In the genomic region with DNA sequence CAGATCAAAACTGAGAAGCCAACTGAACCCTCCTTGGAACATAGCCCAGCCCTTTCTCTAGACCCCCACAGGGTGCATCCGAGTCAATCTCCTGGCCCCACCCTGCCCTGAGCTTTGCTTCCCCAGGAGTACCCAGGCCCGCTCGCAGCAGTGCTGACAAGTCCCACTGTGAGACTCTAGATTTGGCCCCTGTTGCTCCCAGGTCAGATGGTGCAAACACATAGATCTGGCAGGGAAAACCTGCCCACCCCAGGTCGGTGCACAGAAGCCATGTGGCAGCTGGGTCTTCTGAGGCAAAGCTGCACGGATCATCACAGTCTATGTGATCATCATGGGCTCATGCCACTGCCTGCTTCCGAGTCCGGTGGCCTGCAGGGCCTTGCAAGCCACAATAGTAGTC, we compare ENCODE assay signal across 22 mouse cellular contexts. TPM values are rescaled to one million over a fixed set of nuclear protein-coding genes. Genes with fewer than 3 reads are reported as not detected.
DNase-seq lines count a peak whose midpoint lies in the region; ATAC-seq lines count a peak whose summit lies in the region.
"Had no signal": no experiment of that assay in that cellular context is flagged by ENCODE, and none has a peak within 500 bp of the region (broad histone marks: within the 10 kb centered on the region; RNA-seq: fewer than 3 reads in every experiment).

No protein-coding gene starts in this region.

- H3K4me3 ChIP-seq in hindbrain, embryonic 10.5 days: no peak overlapping the region
- H3K4me3 ChIP-seq in hindbrain, embryonic 12.5 days: no peak overlapping the region
- no peak overlapping the region for H3K4me3 ChIP-seq in midbrain, embryonic 16.5 days (ENCODE audit: low read depth, low read length)
- H3K4me3 ChIP-seq in midbrain, embryonic 13.5 days (replicated peaks): no peak overlapping the region
- H3K4me3 ChIP-seq: embryonic facial prominence, embryonic 10.5 days; embryonic facial prominence, embryonic 15.5 days; forebrain, embryonic 12.5 days; limb, embryonic 12.5 days; liver, embryonic 15.5 days; neural tube, embryonic 13.5 days had no signal

- 86% methylated on average over 7 of the region's 7 CpGs for WGBS in hindbrain, embryonic 10.5 days
- 88% methylated on average over 7 of the region's 7 CpGs for WGBS in hindbrain, embryonic 12.5 days
- 77% methylated on average over 7 of the region's 7 CpGs for WGBS in midbrain, embryonic 16.5 days
- 83% methylated on average over 7 of the region's 7 CpGs for WGBS in midbrain, embryonic 13.5 days

- ATAC-seq in hindbrain, embryonic 12.5 days (ENCODE audit: low FRiP score): no peak
- ATAC-seq in midbrain, embryonic 16.5 days: 0 out of 2 replicates have a peak, but pooled peaks have one; percentile 32
- no peak for ATAC-seq in midbrain, embryonic 13.5 days
- ATAC-seq: forebrain, postnatal 0 days; intestine, postnatal 0 days had no signal

- no peaks in the 10 kb centered on the region for H3K36me3 ChIP-seq in hindbrain, embryonic 10.5 days
- H3K36me3 ChIP-seq in hindbrain, embryonic 12.5 days: no peaks in the 10 kb centered on the region
- H3K36me3 ChIP-seq in midbrain, embryonic 16.5 days (ENCODE audit: control insufficient read depth, insufficient read depth, low read length): no peaks in the 10 kb centered on the region
- H3K36me3 ChIP-seq in midbrain, embryonic 13.5 days: no peaks in the 10 kb centered on the region
- H3K36me3 ChIP-seq: forebrain, embryonic 12.5 days; neural tube, embryonic 13.5 days had no signal

- no peaks in the 10 kb centered on the region for H3K27me3 ChIP-seq in hindbrain, embryonic 10.5 days (ENCODE audit: insufficient read depth, poor library complexity, severe bottlenecking)
- H3K27me3 ChIP-seq in hindbrain, embryonic 12.5 days: no peaks in the 10 kb centered on the region
- no peaks in the 10 kb centered on the region for H3K27me3 ChIP-seq in midbrain, embryonic 16.5 days (ENCODE audit: control insufficient read depth, insufficient read depth, low read depth, low read length)
- H3K27me3 ChIP-seq in midbrain, embryonic 13.5 days: no peaks in the 10 kb centered on the region
- H3K27me3 ChIP-seq: embryonic facial prominence, embryonic 15.5 days; forebrain, embryonic 12.5 days; limb, embryonic 12.5 days; liver, embryonic 15.5 days; neural tube, embryonic 13.5 days had no signal

- no peak overlapping the region for H3K4me2 ChIP-seq in hindbrain, embryonic 12.5 days (replicated peaks)
- no peak overlapping the region for H3K4me2 ChIP-seq in midbrain, embryonic 16.5 days (ENCODE audit: low read length)
- H3K4me2 ChIP-seq in midbrain, embryonic 13.5 days (replicated peaks): no peak overlapping the region
- H3K4me2 ChIP-seq: embryonic facial prominence, embryonic 15.5 days; forebrain, embryonic 12.5 days; limb, embryonic 12.5 days; liver, embryonic 15.5 days; lung, embryonic 14.5 days; neural tube, embryonic 13.5 days had no signal

- H3K4me1 ChIP-seq in hindbrain, embryonic 10.5 days (replicated peaks): no peaks in the 10 kb centered on the region
- no peaks in the 10 kb centered on the region for H3K4me1 ChIP-seq in hindbrain, embryonic 12.5 days
- H3K4me1 ChIP-seq in midbrain, embryonic 16.5 days (ENCODE audit: control insufficient read depth, insufficient read depth, low read length): no peaks in the 10 kb centered on the region
- no peaks in the 10 kb centered on the region for H3K4me1 ChIP-seq in midbrain, embryonic 13.5 days (replicated peaks)
- H3K4me1 ChIP-seq: embryonic facial prominence, embryonic 10.5 days; embryonic facial prominence, embryonic 15.5 days; forebrain, embryonic 12.5 days; limb, embryonic 12.5 days; neural tube, embryonic 13.5 days had no signal

- DNase-seq in cerebellum, adult 9-11 months: peak; percentile 21
- DNase-seq in cerebellum, adult 18-20 months: no peak
- DNase-seq in hindbrain, embryonic 10.5 days (ENCODE audit: low spot score): no peak
- DNase-seq in T-cell, adult 2 months (ENCODE audit: low spot score): no peak
- DNase-seq: adrenal gland, adult 8-10 months; forebrain, postnatal 0 days; heart, postnatal 14 days; kidney, postnatal 14 days; layer of hippocampus, adult 9-11 months; lung, embryonic 14.5 days; lung, postnatal 14 days; thymus, postnatal 4 days had no signal

- no peaks in the 10 kb centered on the region for H3K9me3 ChIP-seq in hindbrain, embryonic 10.5 days
- no peaks in the 10 kb centered on the region for H3K9me3 ChIP-seq in hindbrain, embryonic 12.5 days (replicated peaks)
- no peaks in the 10 kb centered on the region for H3K9me3 ChIP-seq in midbrain, embryonic 16.5 days (replicated peaks; ENCODE audit: control insufficient read depth, low read length, poor library complexity, severe bottlenecking)
- H3K9me3 ChIP-seq in midbrain, embryonic 13.5 days: no peaks in the 10 kb centered on the region
- H3K9me3 ChIP-seq: embryonic facial prominence, embryonic 10.5 days; embryonic facial prominence, embryonic 15.5 days; forebrain, embryonic 12.5 days; limb, embryonic 12.5 days; liver, embryonic 15.5 days; neural tube, embryonic 13.5 days had no signal

- no peak overlapping the region for H3K9ac ChIP-seq in hindbrain, embryonic 12.5 days
- H3K9ac ChIP-seq in midbrain, embryonic 16.5 days (ENCODE audit: low read depth, low read length): no peak overlapping the region
- no peak overlapping the region for H3K9ac ChIP-seq in midbrain, embryonic 13.5 days (replicated peaks)
- H3K9ac ChIP-seq: embryonic facial prominence, embryonic 15.5 days; forebrain, embryonic 12.5 days; forebrain, postnatal 0 days; limb, embryonic 12.5 days; liver, embryonic 15.5 days; lung, embryonic 14.5 days; neural tube, embryonic 13.5 days had no signal

- H3K27ac ChIP-seq in hindbrain, embryonic 10.5 days: 0 out of 2 replicates have a peak overlapping the region, but pooled peaks have one; percentile 6
- no peak overlapping the region for H3K27ac ChIP-seq in hindbrain, embryonic 12.5 days
- H3K27ac ChIP-seq in midbrain, embryonic 16.5 days (ENCODE audit: low read length): no peak overlapping the region
- H3K27ac ChIP-seq in midbrain, embryonic 13.5 days: no peak overlapping the region
- H3K27ac ChIP-seq: embryonic facial prominence, embryonic 10.5 days; embryonic facial prominence, embryonic 15.5 days; forebrain, embryonic 12.5 days; limb, embryonic 12.5 days; liver, embryonic 15.5 days; neural tube, embryonic 13.5 days had no signal

RNA-seq across cellular contexts. Expression of a gene that starts 48.6 kb away (rescaled TPM):
- 38.3 and 41.9 TPM in 2 replicates for polyA plus RNA-seq in hindbrain, embryonic 10.5 days (2016; fragmentation: Nextera tagmentation; extraction: Ambion mirVana)
- polyA plus RNA-seq in hindbrain, embryonic 12.5 days (2016; fragmentation: Nextera tagmentation; extraction: Ambion mirVana): 59.1 and 59.4 TPM in 2 replicates
- 21.5 and 21.9 TPM in 2 replicates for polyA plus RNA-seq in midbrain, embryonic 16.5 days (2015; fragmentation: Nextera tagmentation; extraction: Ambion mirVana)
- 30.6 and 31.1 TPM in 2 replicates for polyA plus RNA-seq in midbrain, embryonic 13.5 days (2015; fragmentation: Nextera tagmentation; extraction: Ambion mirVana)
